Mouse (Mus musculus) adrenal gland, postnatal 10 days (tissue): ENCODE measurements around the gene Spice1. TPM values are rescaled to one million over a fixed set of nuclear protein-coding genes. Genes with fewer than 3 reads are reported as not detected.

Source experiments
- DNase-seq: peaks from one replicate; pipeline ENCODE4 v3.0.0; 2021; ENCODE audit warnings: mixed read lengths
- total RNA-seq, 2 experiments: library from RNA; stranded (reverse); gene quantifications; 2 replicates each; pipeline ENCODE4 v1.2.3; 2021

Spice1 gene
- total RNA-seq, 2 experiments from 2014 or later = 15.3 to 20.1 TPM

DNA sequence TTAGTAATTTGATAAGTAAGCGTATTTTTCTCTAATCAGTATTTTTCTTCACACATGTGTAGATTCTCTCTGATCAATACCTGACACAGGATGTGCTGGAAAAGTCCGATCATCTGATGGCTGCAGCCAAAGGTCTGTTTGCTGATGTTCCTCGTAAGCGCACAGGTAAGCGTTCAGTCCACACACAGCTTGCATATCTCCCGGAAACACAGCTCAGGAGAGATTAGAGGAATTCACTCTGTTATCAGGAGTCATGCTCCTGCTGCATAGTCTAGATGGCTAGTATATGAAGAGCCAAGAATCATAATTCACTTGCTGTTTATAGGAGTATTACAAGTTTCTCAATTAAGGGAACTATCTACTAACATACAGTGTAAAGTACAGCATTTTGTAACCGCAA lies 18.6 kb downstream of the Spice1 start:
- DNase-seq = no peak

DNA sequence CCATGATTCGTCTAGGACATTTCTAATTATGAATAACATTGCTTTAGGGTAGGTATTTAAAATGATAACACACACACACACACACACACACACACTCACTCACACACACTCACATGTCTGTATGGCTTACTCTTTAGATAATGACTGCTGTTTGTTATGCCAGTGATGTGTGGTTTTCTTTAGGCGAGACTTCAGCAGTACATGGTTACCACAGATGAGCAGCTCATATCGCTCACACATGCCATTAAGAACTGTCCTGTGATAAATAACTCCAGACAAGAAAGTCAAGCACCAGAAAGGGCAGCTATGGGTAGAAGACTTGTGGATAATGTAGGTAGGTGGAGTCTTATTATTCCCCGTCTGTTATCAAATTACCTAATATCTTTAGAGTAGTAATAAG lies 28.5 kb downstream of the Spice1 start:
- DNase-seq = no peak

- no peak for DNase-seq
Observed at GRCm38 (mm10) chr16:44380006-44380405, 33.1 kb downstream of the Spice1 start.

DNA sequence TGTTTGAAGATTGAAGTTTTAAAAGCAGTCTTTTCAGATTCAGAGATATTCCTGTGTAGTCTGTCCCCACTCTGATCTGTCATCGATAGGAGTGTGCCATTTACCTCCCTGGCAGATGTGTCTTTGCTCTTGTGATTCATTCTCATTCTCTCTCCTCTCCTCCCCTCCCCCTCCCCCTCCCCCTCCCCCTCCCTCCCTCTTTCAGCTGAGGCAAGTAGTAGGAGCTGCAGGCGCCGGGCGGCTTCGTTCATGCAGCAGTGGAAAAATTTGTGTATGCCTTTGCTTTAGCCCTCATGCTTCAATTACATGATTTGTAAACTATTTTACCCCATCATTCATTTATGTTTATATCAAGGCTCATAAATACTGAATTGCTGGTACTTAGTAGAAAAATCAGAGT lies 34.7 kb downstream of the Spice1 start:
- no peak for DNase-seq

DNA sequence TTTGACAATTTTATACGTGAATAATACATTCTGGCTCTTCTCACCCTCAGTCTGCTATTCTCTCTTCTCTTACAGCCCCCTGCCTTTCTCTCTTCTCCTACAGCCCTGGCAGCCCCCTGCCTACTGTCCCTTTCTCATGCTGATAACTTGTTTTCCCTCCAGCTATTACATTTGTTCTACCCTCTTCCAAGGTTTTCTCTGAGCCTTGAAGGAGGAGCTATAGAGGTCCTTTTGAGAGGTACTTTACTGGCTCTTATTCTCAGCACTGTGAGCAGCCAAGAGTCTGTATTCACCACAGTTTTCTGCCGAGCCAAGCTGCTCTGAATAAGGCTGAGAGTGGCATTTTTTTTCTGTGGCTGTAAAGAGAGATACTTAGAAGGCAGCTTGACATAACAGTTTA lies 36.6 kb downstream of the Spice1 start:
- DNase-seq = no peak

DNA sequence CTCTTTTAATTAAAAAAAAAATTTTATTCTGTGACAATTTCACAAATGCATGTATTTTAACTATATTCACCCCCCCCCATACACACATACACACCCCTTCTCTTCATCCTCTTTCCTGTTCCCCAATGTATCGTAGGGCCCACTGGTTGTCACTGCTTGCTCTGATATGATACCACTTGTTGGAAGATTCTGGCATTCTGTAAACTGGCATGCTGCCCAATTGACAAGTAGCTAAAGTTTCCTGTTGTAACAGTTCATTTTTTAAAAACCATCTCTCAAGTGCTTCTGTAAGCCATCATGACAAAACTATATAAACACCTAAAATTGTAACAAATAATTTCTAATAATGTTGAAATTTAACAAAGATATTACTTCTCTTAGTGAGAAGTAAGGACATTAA lies 37.3 kb downstream of the Spice1 start:
- DNase-seq = no peak

DNA sequence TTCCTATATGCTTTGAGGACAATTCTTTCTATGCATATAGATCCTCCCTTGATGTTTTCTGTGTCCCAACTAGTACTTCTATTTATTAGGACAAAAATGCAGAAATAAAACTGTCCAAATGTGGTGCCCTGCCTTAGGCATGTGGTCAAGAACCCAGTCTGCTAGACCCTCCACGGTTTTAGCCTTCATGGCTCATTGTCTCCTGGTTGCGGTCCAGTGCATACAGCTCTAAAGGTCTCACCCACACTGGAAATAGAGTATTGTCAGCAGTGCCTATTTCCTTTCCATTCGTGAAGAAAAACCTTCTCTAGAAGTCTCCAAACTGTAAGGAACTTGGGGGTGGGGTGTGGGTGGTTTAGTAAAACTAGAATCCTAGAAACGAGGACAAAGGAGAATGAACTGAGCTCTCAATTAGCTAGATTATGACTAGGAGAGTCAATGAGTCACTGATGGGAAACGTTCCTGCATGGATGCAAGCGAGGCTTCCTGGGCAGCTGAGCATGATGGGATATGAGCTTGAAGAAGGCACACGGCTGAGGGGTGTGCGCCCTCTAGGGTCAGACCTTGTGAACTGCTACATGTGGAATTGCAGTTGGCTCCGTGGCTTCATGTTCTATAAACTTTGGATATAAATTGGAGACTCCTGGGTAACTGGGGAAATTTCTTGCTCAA lies 45.1 kb downstream of the Spice1 start:
- peak; percentile 69 for DNase-seq

DNA sequence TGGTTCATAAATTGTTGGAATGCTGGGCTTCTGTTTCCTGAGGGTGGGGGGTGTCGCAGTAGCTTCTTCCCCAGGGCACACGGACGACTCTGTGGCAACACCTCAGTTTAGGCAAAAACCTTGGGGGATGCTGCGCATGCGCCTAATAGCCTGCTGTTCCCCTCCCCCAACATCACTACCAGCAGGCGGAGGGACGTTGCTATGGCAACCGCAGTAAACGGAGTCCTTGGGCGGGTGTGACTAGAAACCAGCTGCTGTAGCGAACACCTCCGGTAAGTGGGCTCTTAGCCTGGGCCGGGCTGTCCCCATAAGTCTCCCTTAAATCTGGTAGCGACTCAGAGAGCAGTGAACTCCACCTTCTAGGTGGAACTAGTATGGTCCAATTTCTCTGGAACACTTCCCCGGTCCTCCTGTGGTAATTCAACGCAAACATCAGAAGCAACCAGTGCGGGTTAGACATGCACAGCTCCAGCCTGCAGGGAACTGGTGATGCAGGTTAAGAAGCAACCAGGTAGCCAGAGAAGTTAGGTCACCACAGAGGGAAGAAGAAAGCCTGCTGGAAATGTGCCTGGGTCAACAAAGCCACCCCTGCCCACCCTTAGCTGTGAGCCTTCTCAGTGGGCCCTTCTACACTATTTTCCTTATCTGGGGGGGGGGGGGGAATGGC lies 47.8 kb downstream of the Spice1 start, which contains the start of gene Cfap44:
Gene Cfap44 (plus strand): TSS at position 220 of the 667 bp plus-strand sequence.
- peak; percentile 83 for DNase-seq

GRCm38 (mm10) chr16:44404933-44405332 lies 58.0 kb downstream of the Spice1 start:
- no peak for DNase-seq

- no peak for DNase-seq
Observed at GRCm38 (mm10) chr16:44407211-44407610, 60.3 kb downstream of the Spice1 start.

DNA sequence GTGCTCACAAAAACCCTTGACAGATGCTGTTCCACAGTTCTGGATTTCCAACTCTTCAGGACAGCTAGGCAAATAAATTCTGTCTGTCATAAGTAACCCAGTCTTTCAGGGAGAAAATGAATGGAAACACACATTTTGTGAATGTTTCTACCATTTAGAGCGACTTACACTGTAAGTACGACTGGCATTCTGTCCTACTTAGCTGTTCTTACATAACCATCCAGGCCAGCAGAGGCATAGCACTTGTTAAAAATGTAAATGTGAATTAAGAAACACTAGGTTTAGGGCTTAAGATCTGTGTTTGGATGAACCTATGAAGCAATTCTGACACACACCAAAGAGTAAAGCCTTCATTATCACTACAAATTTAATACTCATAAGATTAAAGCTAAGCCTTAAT lies 61.4 kb downstream of the Spice1 start:
- DNase-seq = no peak

- DNase-seq = no peak
Observed at GRCm38 (mm10) chr16:44410176-44410575, 63.3 kb downstream of the Spice1 start.

DNA sequence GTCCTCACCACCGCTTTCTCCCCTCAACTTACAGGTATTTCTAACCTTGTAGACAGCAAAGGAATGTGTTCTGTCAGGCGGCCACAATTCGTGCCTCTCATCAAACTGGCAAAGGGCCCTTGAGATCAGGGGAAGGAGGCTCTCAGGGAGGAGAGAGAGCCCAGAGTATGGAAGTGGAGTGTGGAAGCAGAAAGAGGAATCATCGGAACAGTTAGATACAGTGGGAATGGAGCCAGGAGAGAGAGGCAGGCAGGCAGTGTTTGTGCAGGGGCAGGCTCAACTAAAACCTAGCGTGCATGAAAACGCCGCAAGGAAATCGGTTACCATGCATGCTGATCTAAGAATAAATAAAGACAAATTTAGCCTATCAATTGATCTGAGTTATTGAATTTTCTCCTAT lies 70.7 kb downstream of the Spice1 start:
- no peak for DNase-seq

- no peak for DNase-seq
Observed at GRCm38 (mm10) chr16:44421735-44422134, 74.8 kb downstream of the Spice1 start.

DNA sequence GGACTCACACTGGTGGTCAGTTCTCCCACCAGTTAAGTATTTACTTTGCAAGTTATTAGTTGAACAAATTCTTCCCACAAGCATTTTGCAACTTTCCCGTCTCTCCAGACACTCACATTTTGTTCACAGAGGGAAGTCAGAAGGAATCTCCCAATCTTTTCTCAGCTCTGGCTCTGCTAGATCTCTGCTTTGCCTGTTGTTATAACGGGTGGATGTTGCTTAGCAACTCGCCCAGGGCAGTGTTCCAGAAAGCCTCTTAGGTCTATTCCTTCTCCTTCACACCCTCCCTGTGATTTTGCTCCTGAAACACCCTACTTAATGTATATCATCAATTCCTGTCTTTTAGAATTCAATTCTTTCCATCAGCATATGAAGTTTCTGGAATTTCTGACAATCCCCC lies 76.6 kb downstream of the Spice1 start:
- no peak for DNase-seq

DNA sequence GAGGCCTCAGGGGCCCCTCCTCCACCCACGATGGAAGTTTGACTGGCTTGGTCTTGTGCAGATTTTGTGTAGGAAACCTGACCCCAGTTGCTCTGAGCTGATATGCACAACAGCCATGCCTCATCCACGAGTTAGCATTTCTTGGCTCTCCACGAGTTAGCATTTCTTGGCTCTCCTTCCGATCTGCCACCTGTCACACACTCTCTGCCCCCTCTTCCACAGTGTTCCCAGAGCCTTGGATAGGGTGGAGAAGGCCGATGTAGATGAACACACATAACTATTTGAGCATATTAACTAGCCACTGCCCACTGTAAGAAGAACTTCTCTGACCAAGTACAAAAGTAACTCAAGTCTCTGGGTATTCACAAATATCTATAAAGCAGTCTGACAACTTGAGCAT lies 81.5 kb downstream of the Spice1 start:
- no peak for DNase-seq

DNA sequence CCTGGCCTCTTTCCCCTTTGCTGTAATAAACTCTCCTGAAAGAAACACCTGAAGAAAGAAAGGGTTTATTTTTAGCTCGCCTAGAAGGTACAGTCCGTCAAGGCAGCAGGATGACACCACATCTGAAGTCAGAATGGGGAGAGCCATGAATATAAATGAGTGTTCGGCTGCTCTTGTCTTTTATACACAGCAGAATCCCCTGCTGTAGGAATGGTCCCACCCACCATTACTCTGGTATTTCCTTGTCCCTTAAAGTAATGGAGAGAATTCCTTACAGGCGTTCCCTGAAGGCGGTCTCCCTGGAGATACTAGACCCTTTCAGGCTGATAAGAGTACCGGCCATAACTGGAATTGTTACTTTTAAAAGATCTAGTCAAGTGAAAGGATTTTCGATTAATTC lies 83.1 kb downstream of the Spice1 start:
- no peak for DNase-seq

DNA sequence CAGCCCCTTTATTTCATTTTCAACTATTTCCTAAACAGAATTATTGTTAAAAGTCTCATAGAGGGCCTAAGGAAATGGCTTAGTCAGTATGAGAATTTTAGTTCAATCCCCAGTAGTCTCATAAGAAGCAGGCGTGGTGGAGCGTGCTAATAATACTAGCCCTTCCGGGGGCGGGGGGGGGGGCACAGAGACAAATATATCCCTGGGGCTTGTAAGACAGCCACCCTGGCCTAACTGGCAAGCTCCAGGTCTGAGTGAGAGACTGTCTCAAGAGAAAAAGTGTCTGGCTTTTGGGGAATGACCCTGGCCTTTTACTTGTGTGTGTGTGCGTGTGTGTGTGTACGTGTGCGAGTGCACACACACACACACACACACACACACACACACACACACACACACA lies 88.0 kb downstream of the Spice1 start:
- peak; percentile 5 for DNase-seq

DNA sequence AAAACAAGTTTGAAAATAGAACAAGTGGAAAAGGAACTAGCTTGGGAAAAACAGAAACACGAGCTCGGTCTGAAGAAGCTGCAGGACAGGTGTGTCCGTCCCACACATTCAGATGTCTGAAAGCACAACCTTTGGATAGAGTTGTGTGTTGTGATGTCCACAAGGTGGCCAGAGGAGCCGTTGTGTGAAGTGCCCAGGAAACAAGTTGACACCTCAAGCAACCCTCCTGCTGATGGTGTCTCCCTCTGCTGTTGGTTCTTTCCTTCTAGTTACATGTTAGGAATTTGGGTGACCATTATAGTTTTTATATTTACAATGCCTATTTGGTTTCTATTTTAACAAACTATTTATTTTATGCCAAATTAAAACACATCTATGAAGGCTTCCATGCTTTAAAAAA lies 88.6 kb downstream of the Spice1 start:
- no peak for DNase-seq

Other genes with a start within 250 kb of the Spice1 start
- gene Atp6v1a, start 207.4 kb upstream of the Spice1 start, total RNA-seq = 10 to 100 TPM; 91.4 to 92.3 TPM
- 10 to 100 TPM; 82.8 to 85.7 TPM for gene Naa50, start 207.3 kb upstream of the Spice1 start, total RNA-seq
- 10 to 100 TPM; 19.7 to 24.1 TPM for gene Usf3, start 173.9 kb upstream of the Spice1 start, total RNA-seq
- gene Sidt1, start 13.9 kb upstream of the Spice1 start, total RNA-seq = 1 to 10 TPM; 7.5 to 8.2 TPM
- 1 to 10 TPM in 1 of 2 experiments, under 1 TPM in 1; 0.42 to 1.1 TPM for gene Cfap44, start 47.7 kb downstream of the Spice1 start, total RNA-seq
- 10 to 100 TPM; 33.5 to 35.9 TPM for gene Boc, start 211.8 kb downstream of the Spice1 start, total RNA-seq